Mouse (Mus musculus): ENCODE measurements at regions not wholly inside any gene's neighbourhood (a gene's known extent, or its start where the extent isn't known, plus 50 kb on each side); places are given as distances from the start of the nearest gene placed in this dataset.
"Not testable (repeated sequence)": the region's sequence is repeated elsewhere in the genome, so short reads cannot be mapped to it uniquely, and the experiment has no call there.

- DNase-seq (ENCODE audit: low spot score) = not testable (repeated sequence)
These were observed 458.4 kb downstream of the Epm2a start for GRCm38 (mm10) chr10:11801372-11802230.

- no peak for DNase-seq (ENCODE audit: low spot score)
These were observed 466.1 kb downstream of the Epm2a start for GRCm38 (mm10) chr10:11809255-11809654.

- DNase-seq (ENCODE audit: low spot score) = no peak
These were observed 479.3 kb downstream of the Epm2a start for GRCm38 (mm10) chr10:11822418-11822959.

GRCm38 (mm10) chr10:11841094-11841493, 497.9 kb downstream of the Epm2a start:
- no peak for DNase-seq (ENCODE audit: low spot score)

GRCm38 (mm10) chr10:11841494-11841893, 498.3 kb downstream of the Epm2a start:
- no peak for DNase-seq (ENCODE audit: low spot score)

- DNase-seq (ENCODE audit: low spot score) = no peak
These were observed 502.9 kb downstream of the Epm2a start for GRCm38 (mm10) chr10:11846141-11846540.

GRCm38 (mm10) chr10:11875145-11876131, 532.2 kb downstream of the Epm2a start:
- DNase-seq (ENCODE audit: low spot score) = peak; percentile 14

GRCm38 (mm10) chr10:11886237-11886636, 543.0 kb downstream of the Epm2a start:
- DNase-seq (ENCODE audit: low spot score) = no peak

- DNase-seq (ENCODE audit: low spot score) = no peak
These were observed 545.7 kb downstream of the Epm2a start for GRCm38 (mm10) chr10:11888953-11889352.

GRCm38 (mm10) chr10:11922132-11922531, 578.9 kb downstream of the Epm2a start:
- DNase-seq (ENCODE audit: low spot score) = no peak

GRCm38 (mm10) chr10:11938164-11938563, 595.0 kb downstream of the Epm2a start:
- DNase-seq (ENCODE audit: low spot score) = no peak

GRCm38 (mm10) chr10:11942772-11943171, 599.6 kb downstream of the Epm2a start:
- no peak for DNase-seq (ENCODE audit: low spot score)

- DNase-seq (ENCODE audit: low spot score) = peak; percentile 7
These were observed 617.2 kb downstream of the Epm2a start for GRCm38 (mm10) chr10:11960327-11960922.

- no peak for DNase-seq (ENCODE audit: low spot score)
These were observed 661.8 kb downstream of the Epm2a start for GRCm38 (mm10) chr10:12004966-12005365.

GRCm38 (mm10) chr10:12005889-12006288, 662.7 kb downstream of the Epm2a start:
- DNase-seq (ENCODE audit: low spot score) = no peak

- no peak for DNase-seq (ENCODE audit: low spot score)
These were observed 674.1 kb downstream of the Epm2a start for GRCm38 (mm10) chr10:12017286-12017685.

- no peak for DNase-seq (ENCODE audit: low spot score)
These were observed 675.1 kb downstream of the Epm2a start for GRCm38 (mm10) chr10:12018281-12018680.

GRCm38 (mm10) chr10:12019159-12019779, 676.1 kb downstream of the Epm2a start:
- DNase-seq (ENCODE audit: low spot score) = peak; percentile 19

- DNase-seq (ENCODE audit: low spot score) = no peak
These were observed 677.4 kb downstream of the Epm2a start for GRCm38 (mm10) chr10:12020576-12020975.

- DNase-seq (ENCODE audit: low spot score) = no peak
These were observed 692.0 kb downstream of the Epm2a start for GRCm38 (mm10) chr10:12035159-12035558.

GRCm38 (mm10) chr10:12045937-12046336, 702.7 kb downstream of the Epm2a start:
- DNase-seq (ENCODE audit: low spot score) = no peak
